43 mouse cellular contexts compared by ENCODE assay signal in the genomic region with DNA sequence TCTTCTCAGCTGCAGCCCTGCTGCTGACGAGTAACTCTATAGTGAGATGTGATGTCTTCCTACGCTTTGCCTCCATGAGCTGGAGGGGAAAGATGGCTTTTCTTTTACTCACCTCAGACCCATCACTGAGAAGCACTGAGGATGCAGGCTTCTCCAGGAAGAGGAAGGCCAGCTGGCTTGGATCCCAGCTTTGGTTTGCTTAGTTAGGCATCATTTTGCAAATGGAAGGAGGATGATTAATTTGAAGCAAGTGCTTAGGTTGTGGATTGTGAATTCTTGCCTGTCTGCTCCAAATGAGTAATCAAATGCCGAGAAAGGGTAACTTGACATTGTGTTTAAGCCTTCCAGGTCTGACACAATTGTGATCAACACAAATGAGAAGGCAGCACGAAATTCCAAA. TPM values are rescaled to one million over a fixed set of nuclear protein-coding genes. Genes with fewer than 3 reads are reported as not detected.
A peak's percentile ranks its signal among the peaks of the same experiment; 100 is the strongest.
DNase-seq lines count a peak whose midpoint lies in the region; ATAC-seq and TF ChIP-seq lines count a peak whose summit lies in the region.
"Had no signal": no experiment of that assay in that cellular context is flagged by ENCODE, and none has a peak within 500 bp of the region (broad histone marks: within the 10 kb centered on the region; RNA-seq: fewer than 3 reads in every experiment).

No protein-coding gene starts in this region.

- no peak for TF ChIP-seq POLR2A in lung, adult 2 months (IDR thresholded peaks at IDR 0.05; ENCODE audit: borderline replicate concordance, extremely low read depth, low read depth, low read length)

- no peak for ATAC-seq in megakaryocyte, adult 5-6 weeks (ENCODE audit: poor library complexity, severe bottlenecking)
- ATAC-seq: forebrain, embryonic 15.5 days; intestine, embryonic 16.5 days; liver, embryonic 12.5 days; liver, postnatal 0 days; midbrain, embryonic 16.5 days had no signal

- TF ChIP-seq CTCF in lung, adult 2 months (IDR thresholded peaks at IDR 0.05; ENCODE audit: insufficient read depth, low read length), result no peak

- 48% methylated on average over 4 of the region's 4 CpGs for WGBS in lung, adult 2 months

- DNase-seq in cerebellum, postnatal 14 days, result peak; percentile 35 to 40
- no peak for DNase-seq in cerebellum, adult 18-20 months
- peak; percentile 12 for DNase-seq in lung, postnatal 10 days
- DNase-seq in lung, adult 2 months, result no peak
- peak; percentile 77 for DNase-seq in Muller cell, postnatal 12 days (ENCODE audit: inconsistent ontology term)
- DNase-seq in fibroblast of lung, adult 2 months (ENCODE audit: low read depth), result peak; percentile 64
- no peak for DNase-seq in embryo, embryonic 9.5 days (ENCODE audit: extremely low spot score)
- DNase-seq: adrenal gland, adult 2 months; adrenal gland, postnatal 36 days; cerebellum, adult 9-11 months; gastrocnemius, postnatal 36 days; heart, adult 18-20 months; heart, postnatal 36 days; layer of hippocampus, postnatal 36 days; left cerebral cortex, postnatal 4 days; liver, postnatal 0 days; lung, postnatal 14 days; right cerebral cortex, postnatal 4 days; thymus, postnatal 4 days had no signal

- H3K4me3 ChIP-seq in lung, adult 2 months (replicated peaks; ENCODE audit: extremely low read depth, low read depth, low read length), result no peak overlapping the region
- H3K4me3 ChIP-seq: embryonic facial prominence, embryonic 10.5 days; embryonic facial prominence, embryonic 15.5 days; forebrain, embryonic 15.5 days; hindbrain, embryonic 12.5 days; kidney, embryonic 15.5 days; liver, embryonic 12.5 days; neural tube, embryonic 12.5 days had no signal

- H3K4me1 ChIP-seq in lung, adult 2 months (ENCODE audit: control insufficient read depth, insufficient read depth, low read length), result no peaks in the 10 kb centered on the region
- H3K4me1 ChIP-seq: embryonic facial prominence, embryonic 10.5 days; embryonic facial prominence, embryonic 15.5 days; forebrain, embryonic 15.5 days; hindbrain, embryonic 12.5 days; kidney, embryonic 15.5 days; liver, embryonic 12.5 days; neural tube, embryonic 12.5 days had no signal

RNA-seq across cellular contexts. Expression of a gene that starts 10.0 kb away (rescaled TPM):
- 1.4 and 1.8 TPM in 2 replicates for polyA plus RNA-seq in lung, adult 2 months (2012; rRNA removed)
- 100 and 102 TPM in 2 replicates for total RNA-seq in megakaryocyte, adult 5-6 weeks (2015)
- total RNA-seq in megakaryocyte, adult 5-6 weeks (2017), result 73.3 and 81.7 TPM in 2 replicates

RNA-seq across cellular contexts. Expression of a gene that starts 12.3 kb away (rescaled TPM):
- 0.75 and 1.2 TPM in 2 replicates for polyA plus RNA-seq in lung, adult 2 months (2012; rRNA removed)
- 2.2 and 2.7 TPM in 2 replicates for total RNA-seq in megakaryocyte, adult 5-6 weeks (2015)
- 3.4 and 5.8 TPM in 2 replicates for total RNA-seq in megakaryocyte, adult 5-6 weeks (2017)

RNA-seq across cellular contexts. Expression of a gene that starts 55.1 kb away (rescaled TPM):
- polyA plus RNA-seq in lung, adult 2 months (2012; rRNA removed), result not detected in 2 replicates
- not detected in 2 replicates for total RNA-seq in megakaryocyte, adult 5-6 weeks (2015)
- not detected in 2 replicates for total RNA-seq in megakaryocyte, adult 5-6 weeks (2017)
- total RNA-seq: adrenal gland, adult 2 months; adrenal gland, postnatal 36 days; G1E; gastrocnemius, adult 18-20 months; gastrocnemius, postnatal 36 days; heart, adult 18-20 months; heart, postnatal 36 days; layer of hippocampus, postnatal 36 days; left cerebral cortex, postnatal 4 days; megakaryocyte progenitor cell, adult 5-6 weeks had no signal
- polyA plus RNA-seq: adrenal gland, adult 2 months; cortical plate, adult 2 months; embryonic facial prominence, embryonic 10.5 days; embryonic facial prominence, embryonic 15.5 days; forebrain, embryonic 15.5 days; frontal cortex, adult 2 months; G1E; heart, embryonic 11.5 days; heart, embryonic 16.5 days; hindbrain, embryonic 12.5 days; intestine, embryonic 16.5 days; kidney, embryonic 15.5 days; large intestine, adult 2 months; limb, embryonic 14.5 days; liver, embryonic 12.5 days; liver, postnatal 0 days; midbrain, embryonic 11.5 days; midbrain, embryonic 16.5 days; neural tube, embryonic 12.5 days; spleen, adult 2 months; stomach, embryonic 14.5 days; testis, adult 2 months; thymus, postnatal 0 days had no signal

Comparison
In these comparisons a context has a peak if more than half of its experiments do, and no peak if none do; other contexts are left out.
1. DNase-seq: peak in cerebellum, postnatal 14 days (2 of 2), lung, postnatal 10 days (single experiment), Muller cell, postnatal 12 days (single experiment) and fibroblast of lung, adult 2 months (single experiment); none in cerebellum, adult 18-20 months (0 of 2), lung, adult 2 months (single experiment) and embryo, embryonic 9.5 days (single experiment).